Mouse (Mus musculus) myocyte (in vitro differentiated cells): ENCODE data around the gene Tcf7l1. TPM values are rescaled to one million over a fixed set of nuclear protein-coding genes. Genes with fewer than 3 reads are reported as not detected.

Source experiments
- H3K27me3 ChIP-seq: one replicate; pipeline ENCODE4 v1.6.1; 2011; ENCODE audit not compliant: control insufficient read depth, insufficient read depth, insufficient read length
- H3K36me3 ChIP-seq: one replicate; pipeline ENCODE4 v1.6.1; 2011; ENCODE audit not compliant: control insufficient read depth, insufficient read depth
- H3K4me2 ChIP-seq: one replicate; pipeline ENCODE4 v1.6.1; 2011; ENCODE audit warnings: low read depth, control low read depth
- H3K4me3 ChIP-seq: one replicate; pipeline ENCODE4 v1.5.1; 2011; ENCODE audit warnings: mild to moderate bottlenecking, control low read depth, moderate library complexity
- H3K79me2 ChIP-seq: one replicate; pipeline ENCODE4 v1.6.1; 2011; ENCODE audit not compliant: control insufficient read depth, insufficient read depth
- H3ac ChIP-seq: one replicate; pipeline ENCODE4 v1.6.1; 2011; ENCODE audit not compliant: control insufficient read depth, insufficient read length
- CEBPB ChIP-seq: IDR thresholded peaks from 2 replicates; pipeline ENCODE4 v1.6.1; 2011; ENCODE audit warnings: mild to moderate bottlenecking, moderate library complexity; ENCODE audit not compliant: poor library complexity, insufficient read depth, severe bottlenecking
- E2F4 ChIP-seq: IDR thresholded peaks from one replicate; pipeline ENCODE4 v1.6.1; 2011; ENCODE audit warnings: mild to moderate bottlenecking, control low read depth, moderate library complexity; ENCODE audit not compliant: insufficient read depth
- MAX ChIP-seq: IDR thresholded peaks from one replicate; pipeline ENCODE4 v1.6.1; 2011; ENCODE audit warnings: low read depth, mild to moderate bottlenecking, control low read depth
- MYOD1 ChIP-seq, 3 experiments: IDR thresholded peaks; one replicate each; pipeline ENCODE4 v1.6.1; 2011; ENCODE audit warnings: control low read depth in 2 of 3, low read depth in 2 of 3, mild to moderate bottlenecking in 2 of 3, moderate library complexity in 1 of 3; ENCODE audit not compliant: insufficient read length in 2 of 3, control insufficient read depth in 1 of 3
- MYOG ChIP-seq, 3 experiments: IDR thresholded peaks; one replicate each; pipeline ENCODE4 v1.6.1; 2011; ENCODE audit warnings: control low read depth in 2 of 3, low read depth in 2 of 3, mild to moderate bottlenecking in 2 of 3; ENCODE audit not compliant: insufficient read length in 2 of 3, control insufficient read depth in 1 of 3, insufficient read depth in 1 of 3
- POLR2A ChIP-seq: IDR thresholded peaks from one replicate; pipeline ENCODE4 v1.6.1; 2011; ENCODE audit warnings: low read depth, mild to moderate bottlenecking, control low read depth, moderate library complexity; ENCODE audit not compliant: insufficient read length
- POLR2AphosphoS2 ChIP-seq: IDR thresholded peaks from one replicate; pipeline ENCODE4 v1.6.1; 2011; ENCODE audit warnings: low read depth, control low read depth; ENCODE audit not compliant: insufficient read length
- REST ChIP-seq: IDR thresholded peaks from one replicate; pipeline ENCODE4 v1.6.1; 2011; ENCODE audit warnings: mild to moderate bottlenecking, control low read depth, moderate library complexity; ENCODE audit not compliant: insufficient read depth, insufficient read length
- SRF ChIP-seq: IDR thresholded peaks from one replicate; pipeline ENCODE4 v1.6.1; 2011; ENCODE audit warnings: low read depth; ENCODE audit not compliant: control insufficient read depth, insufficient read length
- TCF12 ChIP-seq: IDR thresholded peaks from one replicate; pipeline ENCODE4 v1.6.1; 2011; ENCODE audit warnings: mild to moderate bottlenecking, control low read depth; ENCODE audit not compliant: poor library complexity, insufficient read depth, severe bottlenecking
- TCF3 ChIP-seq: IDR thresholded peaks from one replicate; pipeline ENCODE4 v1.6.1; 2011; ENCODE audit warnings: low read depth, control low read depth; ENCODE audit not compliant: insufficient read length
- USF1 ChIP-seq: IDR thresholded peaks from one replicate; pipeline ENCODE4 v1.6.1; 2011; ENCODE audit warnings: low read depth, mild to moderate bottlenecking, control low read depth, moderate library complexity
- polyA plus RNA-seq: library from polyadenylated mRNA; unstranded; fragments of >200 nt; fragmentation: generic; extraction: Trizol; gene quantifications from one replicate; pipeline ENCODE4 v1.2.1, GENCODE M21; 2012; ENCODE audit warnings: missing spikeins

Tcf7l1 gene
- polyA plus RNA-seq, 1 experiment, result 13.3 TPM

DNA sequence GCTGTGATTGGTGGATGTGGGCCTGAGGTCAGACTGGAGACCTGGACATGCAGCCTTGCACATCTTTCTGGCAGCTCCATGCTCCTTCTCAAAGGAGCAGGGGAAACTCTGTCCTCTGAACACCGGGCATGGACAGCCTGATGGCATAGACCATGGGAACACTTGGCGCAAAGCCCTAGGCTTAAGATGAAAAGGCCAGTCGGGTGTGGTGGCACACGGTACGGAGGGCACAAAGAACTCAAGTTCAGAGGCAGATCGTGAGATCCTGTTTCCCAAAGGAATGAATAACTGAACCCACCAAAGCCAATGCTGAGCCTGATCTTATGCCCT is 128.7 kb downstream of the Tcf7l1 start:
- no peak for TF ChIP-seq POLR2A
- TF ChIP-seq TCF3, result no peak
- no peak for TF ChIP-seq E2F4
- no peak for TF ChIP-seq REST
- no peak for TF ChIP-seq SRF
- no peak for TF ChIP-seq MYOD1 (IDR thresholded peaks at IDR 0.05; ENCODE audit: control insufficient read depth in 1 of 3, insufficient read length in 2 of 3, low read depth in 2 of 3)
- TF ChIP-seq CEBPB, result no peak
- no peak for TF ChIP-seq MYOG (IDR thresholded peaks at IDR 0.05; ENCODE audit: control insufficient read depth in 1 of 3, insufficient read depth in 1 of 3, insufficient read length in 2 of 3, low read depth in 2 of 3)
- TF ChIP-seq MAX, result no peak
- no peak for TF ChIP-seq POLR2AphosphoS2
- TF ChIP-seq TCF12, result no peak
- no peak for TF ChIP-seq USF1
- no peak overlapping the region for H3K4me3 ChIP-seq
- H3K79me2 ChIP-seq, result peaks cover 8% of the 10 kb centered on the region

DNA sequence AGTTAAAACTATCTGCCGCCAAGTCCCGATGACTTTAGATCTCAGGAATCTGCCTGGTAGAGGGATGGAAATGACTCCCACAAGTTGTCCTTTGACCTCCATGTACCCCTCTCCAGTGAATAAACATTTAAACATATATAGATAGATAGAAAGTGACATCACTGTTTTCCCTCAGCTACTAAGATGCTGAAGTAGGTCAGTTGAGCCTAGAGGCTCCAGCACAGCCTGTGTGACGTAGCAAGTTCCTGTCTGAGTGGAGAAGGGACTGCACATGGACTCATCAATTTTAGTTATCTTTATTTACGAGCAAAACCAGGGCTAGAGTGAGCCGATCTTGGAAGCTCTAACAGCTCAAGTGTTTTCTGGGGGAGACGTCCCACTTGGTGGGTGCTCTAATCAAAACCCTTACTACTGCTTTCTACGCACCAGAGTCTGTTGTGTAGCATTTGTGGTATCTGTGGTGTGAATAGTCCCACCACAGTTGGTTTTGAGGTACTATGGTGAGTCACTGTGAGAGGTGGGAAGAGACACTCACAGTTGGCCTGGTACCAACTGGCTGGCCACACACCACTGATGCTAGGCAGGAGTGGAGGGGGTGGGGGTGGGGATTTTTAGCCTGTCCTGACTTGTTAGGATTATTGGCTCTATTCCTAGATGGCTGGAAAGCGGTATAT is 129.2 kb downstream of the Tcf7l1 start:
- TF ChIP-seq REST (no peak), MYOD1 (IDR thresholded peaks at IDR 0.05; ENCODE audit: control insufficient read depth in 1 of 3, insufficient read length in 2 of 3, low read depth in 2 of 3) (peak in 1 of 3 experiments; percentile 54), TCF3 (no peak), E2F4 (no peak), TCF12 (no peak)
- Histone ChIP-seq H3K27me3 (no peaks in the 10 kb centered on the region), H3K4me3 (no peak overlapping the region), H3K4me2 (peak overlapping the region; percentile 70), H3K79me2 (peaks cover 8% of the 10 kb centered on the region), H3K36me3 (no peaks in the 10 kb centered on the region), H3ac (no peak overlapping the region)

More for the DNA sequence above, 128.7 kb downstream of the Tcf7l1 start:
- Histone ChIP-seq H3K4me2 (peak overlapping the region; percentile 70), H3K36me3 (no peaks in the 10 kb centered on the region), H3ac (no peak overlapping the region), H3K27me3 (no peaks in the 10 kb centered on the region)

GRCm38 (mm10) chr6:72658006-72658405 is 131.0 kb downstream of the Tcf7l1 start:
- no peak overlapping the region for H3K4me3 ChIP-seq
- no peak overlapping the region for H3K4me2 ChIP-seq
- H3K79me2 ChIP-seq, result peaks cover 8% of the 10 kb centered on the region
- no peak for TF ChIP-seq POLR2AphosphoS2
- no peak for TF ChIP-seq CEBPB
- no peak for TF ChIP-seq REST
- no peak for TF ChIP-seq TCF12
- no peaks in the 10 kb centered on the region for H3K36me3 ChIP-seq
- no peak overlapping the region for H3ac ChIP-seq
- H3K27me3 ChIP-seq, result no peaks in the 10 kb centered on the region

- H3K79me2 ChIP-seq, result peaks cover 9% of the 10 kb centered on the region
- no peaks in the 10 kb centered on the region for H3K27me3 ChIP-seq
- no peak overlapping the region for H3K4me3 ChIP-seq
- no peak for TF ChIP-seq SRF
- TF ChIP-seq TCF3, result no peak
- no peak for TF ChIP-seq CEBPB
- no peak for TF ChIP-seq MYOG (IDR thresholded peaks at IDR 0.05; ENCODE audit: control insufficient read depth in 1 of 3, insufficient read depth in 1 of 3, insufficient read length in 2 of 3, low read depth in 2 of 3)
- no peak for TF ChIP-seq POLR2AphosphoS2
- TF ChIP-seq MAX, result no peak
- no peak for TF ChIP-seq POLR2A
- TF ChIP-seq REST, result no peak
- TF ChIP-seq MYOD1 (IDR thresholded peaks at IDR 0.05; ENCODE audit: control insufficient read depth in 1 of 3, insufficient read length in 2 of 3, low read depth in 2 of 3), result no peak
- no peak for TF ChIP-seq E2F4
- no peak for TF ChIP-seq USF1
- no peak for TF ChIP-seq TCF12
- no peak overlapping the region for H3ac ChIP-seq
- peak overlapping the region; percentile 75 for H3K4me2 ChIP-seq
- no peaks in the 10 kb centered on the region for H3K36me3 ChIP-seq
Observed at GRCm38 (mm10) chr6:72656053-72656442, 133.0 kb downstream of the Tcf7l1 start.

- Histone ChIP-seq H3K79me2 (peaks cover 15% of the 10 kb centered on the region), H3K4me3 (no peak overlapping the region), H3K27me3 (no peaks in the 10 kb centered on the region), H3ac (no peak overlapping the region), H3K4me2 (peak overlapping the region; percentile 75), H3K36me3 (no peaks in the 10 kb centered on the region)
- TF ChIP-seq USF1, result no peak
- TF ChIP-seq SRF, result no peak
- no peak for TF ChIP-seq POLR2A
- TF ChIP-seq CEBPB, result no peak
- peak; percentile 4 for TF ChIP-seq TCF12
- TF ChIP-seq MYOD1 (IDR thresholded peaks at IDR 0.05; ENCODE audit: control insufficient read depth in 1 of 3, insufficient read length in 2 of 3, low read depth in 2 of 3), result peak in 2 of 3 experiments; percentile 70 to 78
- TF ChIP-seq REST, result no peak
- peak in 1 of 3 experiments; percentile 23 for TF ChIP-seq MYOG (IDR thresholded peaks at IDR 0.05; ENCODE audit: control insufficient read depth in 1 of 3, insufficient read depth in 1 of 3, insufficient read length in 2 of 3, low read depth in 2 of 3)
- no peak for TF ChIP-seq E2F4
Observed at GRCm38 (mm10) chr6:72655309-72656052, 133.6 kb downstream of the Tcf7l1 start.
